Mouse (Mus musculus) forebrain, embryonic 14.5 days (tissue): ENCODE results near the gene Ets2. TPM values are rescaled to one million over a fixed set of nuclear protein-coding genes. Genes with fewer than 3 reads are reported as not detected.

Experiments used
- ATAC-seq: fragments of 200-750 bp; cut with Nextera tagmentation; 2 replicates; pipeline ENCODE4 v1.8.0; 2017; ENCODE audit warnings: mild to moderate bottlenecking, moderate library complexity
- DNase-seq: peaks from one replicate; pipeline ENCODE4 v3.0.0-alpha.2; 2015; ENCODE audit warnings: low spot score
- H3K27ac ChIP-seq: fragments of 300-500 bp; sonication (generic); 2 replicates; pipeline ENCODE4 v1.5.1; 2014; ENCODE audit warnings: low read depth, mild to moderate bottlenecking, control low read depth, low read length, moderate library complexity
- H3K27me3 ChIP-seq: fragments of 300-500 bp; sonication (generic); replicated peaks from 2 replicates; pipeline ENCODE4 v1.6.1; 2014; ENCODE audit warnings: low read length, control low read depth, mixed read lengths; ENCODE audit not compliant: control insufficient read depth, insufficient read depth
- H3K36me3 ChIP-seq: fragments of 300-500 bp; sonication (generic); 2 replicates; pipeline ENCODE4 v1.6.1; 2014; ENCODE audit warnings: low read length, control low read depth; ENCODE audit not compliant: control insufficient read depth, insufficient read depth
- H3K4me1 ChIP-seq: fragments of 300-500 bp; sonication (generic); 2 replicates; pipeline ENCODE4 v1.6.1; 2014; ENCODE audit warnings: antibody characterized with exemption, low read length, control low read depth; ENCODE audit not compliant: control insufficient read depth, insufficient read depth
- H3K4me2 ChIP-seq: fragments of 300-500 bp; sonication (generic); 2 replicates; pipeline ENCODE4 v1.6.1; 2014; ENCODE audit warnings: mild to moderate bottlenecking, control low read depth, low read length
- H3K4me3 ChIP-seq: fragments of 300-500 bp; sonication (generic); 2 replicates; pipeline ENCODE4 v1.5.1; 2014; ENCODE audit warnings: low read depth, low read length, control low read depth
- H3K9ac ChIP-seq: fragments of 300-500 bp; sonication (generic); 2 replicates; pipeline ENCODE4 v1.6.1; 2014; ENCODE audit warnings: mild to moderate bottlenecking, low read length, control low read depth, moderate library complexity
- H3K9me3 ChIP-seq: fragments of 300-500 bp; sonication (generic); replicated peaks from 2 replicates; pipeline ENCODE4 v1.6.1; 2016; ENCODE audit warnings: low read length, control low read depth, mixed read lengths; ENCODE audit not compliant: control insufficient read depth
- WGBS: fragments of 180-500 bp; shearing (Covaris S2); extraction: QIAGEN DNeasy Blood & Tissue Kit; methylation state at CpG from one replicate; pipeline ENCODE4 v1.1.7; 2014; 5-methylcytosine and 5-hydroxymethylcytosine counted together
- polyA plus RNA-seq: library from polyadenylated mRNA; unstranded; fragments of >200 nt; fragmentation: Nextera tagmentation; extraction: Ambion mirVana; gene quantifications from 2 replicates; pipeline ENCODE4 v1.2.1, GENCODE M21; 2014

The Ets2 gene
- polyA plus RNA-seq, 1 experiment from 2014 or later = 10.2 TPM

- Histone ChIP-seq H3K9me3 (no peaks in the 10 kb centered on the region), H3K4me1 (no peaks in the 10 kb centered on the region), H3K4me2 (no peak overlapping the region), H3K9ac (no peak overlapping the region), H3K27me3 (no peaks in the 10 kb centered on the region), H3K27ac (no peak overlapping the region), H3K36me3 (no peaks in the 10 kb centered on the region), H3K4me3 (no peak overlapping the region)
- ATAC-seq = no peak
- DNase-seq = no peak
Measured at GRCm38 (mm10) chr16:95736059-95736458, 34.2 kb downstream of the Ets2 start.

GRCm38 (mm10) chr16:95736470-95736869 lies 34.6 kb downstream of the Ets2 start:
- no peaks in the 10 kb centered on the region for H3K36me3 ChIP-seq
- no peak overlapping the region for H3K9ac ChIP-seq
- no peaks in the 10 kb centered on the region for H3K27me3 ChIP-seq
- no peak overlapping the region for H3K4me2 ChIP-seq
- H3K4me3 ChIP-seq = no peak overlapping the region
- no peak overlapping the region for H3K27ac ChIP-seq
- ATAC-seq (no peak), DNase-seq (no peak)
- H3K9me3 ChIP-seq = no peaks in the 10 kb centered on the region
- no peaks in the 10 kb centered on the region for H3K4me1 ChIP-seq
- WGBS = 87% methylated on average over 6 of the region's 6 CpGs

GRCm38 (mm10) chr16:95739522-95739921 lies 37.6 kb downstream of the Ets2 start:
- no peak for ATAC-seq
- Histone ChIP-seq H3K27me3 (no peaks in the 10 kb centered on the region), H3K9ac (no peak overlapping the region), H3K36me3 (no peaks in the 10 kb centered on the region), H3K27ac (no peak overlapping the region), H3K4me2 (no peak overlapping the region), H3K9me3 (no peaks in the 10 kb centered on the region), H3K4me1 (no peaks in the 10 kb centered on the region), H3K4me3 (no peak overlapping the region)
- peak; percentile 17 for DNase-seq
- WGBS = 52% methylated on average over 6 of the region's 6 CpGs

- Histone ChIP-seq H3K27me3 (no peaks in the 10 kb centered on the region), H3K4me2 (no peak overlapping the region), H3K4me1 (no peaks in the 10 kb centered on the region), H3K9ac (no peak overlapping the region), H3K36me3 (no peaks in the 10 kb centered on the region), H3K4me3 (no peak overlapping the region), H3K27ac (no peak overlapping the region), H3K9me3 (no peaks in the 10 kb centered on the region)
- WGBS = 66% methylated on average over 11 of the region's 11 CpGs
- no peak for DNase-seq
- ATAC-seq = no peak
Measured at GRCm38 (mm10) chr16:95741358-95741757, 39.5 kb downstream of the Ets2 start.

GRCm38 (mm10) chr16:95741915-95742739 lies 40.3 kb downstream of the Ets2 start:
- H3K4me2 ChIP-seq = no peak overlapping the region
- H3K4me3 ChIP-seq = no peak overlapping the region
- no peaks in the 10 kb centered on the region for H3K27me3 ChIP-seq
- ATAC-seq (no peak), DNase-seq (no peak)
- no peak overlapping the region for H3K9ac ChIP-seq
- WGBS = 87% methylated on average over 10 of the region's 10 CpGs
- H3K4me1 ChIP-seq = no peaks in the 10 kb centered on the region
- H3K36me3 ChIP-seq = no peaks in the 10 kb centered on the region
- no peaks in the 10 kb centered on the region for H3K9me3 ChIP-seq
- H3K27ac ChIP-seq = no peak overlapping the region

GRCm38 (mm10) chr16:95742740-95743030 lies 40.8 kb downstream of the Ets2 start:
- Histone ChIP-seq H3K4me3 (no peak overlapping the region), H3K9ac (no peak overlapping the region), H3K27ac (no peak overlapping the region), H3K4me1 (no peaks in the 10 kb centered on the region), H3K36me3 (no peaks in the 10 kb centered on the region), H3K9me3 (no peaks in the 10 kb centered on the region), H3K27me3 (no peaks in the 10 kb centered on the region), H3K4me2 (no peak overlapping the region)
- 88% methylated on average over 6 of the region's 6 CpGs for WGBS
- ATAC-seq = no peak
- DNase-seq = no peak

GRCm38 (mm10) chr16:95743104-95743503 lies 41.2 kb downstream of the Ets2 start:
- ATAC-seq (no peak), DNase-seq (no peak)
- Histone ChIP-seq H3K27me3 (no peaks in the 10 kb centered on the region), H3K4me1 (no peaks in the 10 kb centered on the region), H3K9me3 (no peaks in the 10 kb centered on the region), H3K9ac (no peak overlapping the region), H3K4me2 (no peak overlapping the region), H3K36me3 (no peaks in the 10 kb centered on the region), H3K4me3 (no peak overlapping the region), H3K27ac (no peak overlapping the region)
- WGBS = 86% methylated on average over 4 of the region's 4 CpGs

GRCm38 (mm10) chr16:95744771-95745170 lies 42.9 kb downstream of the Ets2 start:
- DNase-seq (no peak), ATAC-seq (no peak)
- Histone ChIP-seq H3K4me2 (no peak overlapping the region), H3K9me3 (no peaks in the 10 kb centered on the region), H3K4me1 (no peaks in the 10 kb centered on the region), H3K27me3 (no peaks in the 10 kb centered on the region), H3K9ac (no peak overlapping the region), H3K27ac (no peak overlapping the region), H3K4me3 (no peak overlapping the region), H3K36me3 (no peaks in the 10 kb centered on the region)
- 86% methylated on average over 8 of the region's 8 CpGs for WGBS

GRCm38 (mm10) chr16:95745685-95746084 lies 43.8 kb downstream of the Ets2 start:
- H3K9ac ChIP-seq = no peak overlapping the region
- no peak overlapping the region for H3K4me2 ChIP-seq
- H3K4me3 ChIP-seq = no peak overlapping the region
- H3K9me3 ChIP-seq = no peaks in the 10 kb centered on the region
- no peaks in the 10 kb centered on the region for H3K4me1 ChIP-seq
- H3K27me3 ChIP-seq = no peaks in the 10 kb centered on the region
- no peak for DNase-seq
- H3K27ac ChIP-seq = no peak overlapping the region
- ATAC-seq = no peak
- H3K36me3 ChIP-seq = no peaks in the 10 kb centered on the region
- 86% methylated on average over 3 of the region's 3 CpGs for WGBS
